Mouse (Mus musculus): ENCODE data around the gene Mnd1.

The Mnd1 gene

DNA sequence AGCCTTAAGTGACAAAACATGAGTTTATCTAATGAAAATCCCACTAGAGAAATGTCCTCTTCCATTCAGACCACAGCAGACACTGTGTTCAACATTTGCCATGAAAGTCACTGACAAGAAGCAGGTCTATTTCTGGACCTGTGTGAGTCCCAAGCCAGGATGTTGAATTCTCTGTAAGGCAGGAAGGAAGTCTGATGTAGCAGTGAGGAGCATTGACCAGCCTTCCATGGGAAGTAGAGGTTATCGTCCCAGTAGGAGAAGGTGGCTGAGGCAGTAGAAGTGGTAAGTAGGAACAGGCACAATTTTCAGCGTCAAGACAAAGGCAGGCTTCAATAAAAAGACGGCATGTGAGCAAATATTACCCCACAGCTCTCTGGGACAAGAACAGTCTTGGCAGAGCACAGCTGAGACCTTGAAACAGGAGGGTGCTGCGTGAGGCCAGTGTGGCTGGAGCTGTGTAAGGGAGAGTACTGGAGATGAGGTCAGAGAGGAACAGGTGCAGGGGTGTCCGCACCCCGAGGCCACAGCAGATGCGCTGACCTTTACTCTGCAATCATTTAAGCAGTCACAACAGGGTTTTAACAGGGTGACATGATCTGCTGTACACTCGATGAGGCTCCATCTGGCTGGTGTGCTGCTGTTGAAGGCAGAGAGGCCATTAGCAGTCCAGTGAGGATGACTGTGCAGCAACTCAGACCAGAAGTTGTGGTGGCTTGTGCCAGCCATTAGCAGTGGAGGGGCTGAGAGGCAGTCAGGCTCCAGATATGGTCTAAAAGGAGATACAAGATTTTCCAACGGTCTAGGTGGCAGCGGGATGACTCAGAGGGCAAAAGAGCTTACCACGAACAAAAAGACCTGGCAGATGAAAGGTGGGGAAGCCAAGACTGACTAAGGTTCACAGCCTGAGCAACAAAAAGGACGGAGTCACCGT lies 93.8 kb downstream of the Mnd1 start:
- in situ Hi-C loops (cut with MboI; ENCODE audit: unreplicated experiment in 2 of 2): loop anchor here (5.0 to 10.0 kb wide), 3 partner anchors 53 to 93 kb away; partner anchors contain the start of gene Mnd1 (in 1 of the 2)

- in situ Hi-C loops (cut with MboI; ENCODE audit: unreplicated experiment in 2 of 2): loop anchor here (5.0 to 10.0 kb wide), 3 partner anchors 54 to 94 kb away; partner anchors contain the start of gene Mnd1 (in 1 of the 2)
These were observed 94.6 kb downstream of the Mnd1 start for GRCm38 (mm10) chr3:84060946-84061345.

GRCm38 (mm10) chr3:84060128-84060527 lies 95.5 kb downstream of the Mnd1 start:
- in situ Hi-C loops (cut with MboI; ENCODE audit: unreplicated experiment in 2 of 2): loop anchor here (5.0 to 10.0 kb wide), 3 partner anchors 55 to 95 kb away; partner anchors contain the start of gene Mnd1 (in 1 of the 2)

DNA sequence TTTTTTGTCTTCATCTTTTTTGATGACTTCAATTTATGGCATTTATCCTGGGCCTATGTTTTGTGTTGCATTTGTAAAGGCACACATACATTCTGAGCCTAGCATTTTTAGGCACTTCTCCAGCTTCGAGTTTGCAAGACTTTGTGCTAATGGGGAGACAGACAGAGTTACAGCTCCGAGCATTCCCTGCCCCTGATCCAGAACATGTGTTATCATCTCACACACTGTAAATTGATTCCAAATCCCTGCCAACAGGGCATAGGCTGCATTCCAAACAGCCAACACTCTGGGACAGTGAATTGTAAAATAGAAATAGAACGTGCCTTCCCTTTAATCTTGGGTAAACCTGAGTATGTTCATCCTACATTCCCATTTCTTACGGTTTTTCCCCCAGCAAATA lies 95.9 kb downstream of the Mnd1 start:
- in situ Hi-C loops (cut with MboI; ENCODE audit: unreplicated experiment in 2 of 2): loop anchor here (5.0 to 10.0 kb wide), 4 partner anchors 55 to 1315 kb away; partner anchors contain the start of gene Mnd1 (in 1 of the 2)

GRCm38 (mm10) chr3:84059261-84059660 lies 96.3 kb downstream of the Mnd1 start:
- in situ Hi-C loops (cut with MboI; ENCODE audit: unreplicated experiment in 2 of 2): loop anchor here in 1 of 2 experiments (10.0 kb wide), 1 partner anchor 1314 kb away; no protein-coding TSS in a partner anchor

- in situ Hi-C loops (cut with MboI; ENCODE audit: unreplicated experiment in 2 of 2): no loop called here
These were observed 106.8 kb downstream of the Mnd1 start for GRCm38 (mm10) chr3:84048729-84049175.

DNA sequence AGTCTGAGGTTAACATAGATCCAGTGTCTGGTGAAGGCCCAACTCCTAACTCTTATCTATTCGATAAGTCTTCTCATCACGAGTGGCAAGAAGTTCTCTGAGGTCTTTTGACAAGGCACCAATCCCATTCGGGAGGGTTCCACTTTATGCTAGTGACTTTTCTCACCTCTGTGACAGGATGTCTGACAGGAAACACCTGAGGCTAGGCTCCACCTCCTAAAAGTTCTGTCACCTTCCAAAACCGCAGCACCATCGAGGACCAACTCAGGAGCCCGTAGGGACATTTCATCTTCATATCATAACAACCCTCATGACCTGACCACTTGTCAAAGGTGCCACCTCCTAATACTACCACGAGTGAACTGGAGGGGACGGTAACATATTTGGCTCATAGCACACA lies 109.4 kb downstream of the Mnd1 start:
- in situ Hi-C loops (cut with MboI; ENCODE audit: unreplicated experiment in 2 of 2): no loop called here

GRCm38 (mm10) chr3:84041739-84042138 lies 113.8 kb downstream of the Mnd1 start:
- in situ Hi-C loops (cut with MboI; ENCODE audit: unreplicated experiment in 2 of 2): loop anchor here in 1 of 2 experiments (5.0 kb wide), 2 partner anchors 81 to 111 kb away; no protein-coding TSS in a partner anchor

DNA sequence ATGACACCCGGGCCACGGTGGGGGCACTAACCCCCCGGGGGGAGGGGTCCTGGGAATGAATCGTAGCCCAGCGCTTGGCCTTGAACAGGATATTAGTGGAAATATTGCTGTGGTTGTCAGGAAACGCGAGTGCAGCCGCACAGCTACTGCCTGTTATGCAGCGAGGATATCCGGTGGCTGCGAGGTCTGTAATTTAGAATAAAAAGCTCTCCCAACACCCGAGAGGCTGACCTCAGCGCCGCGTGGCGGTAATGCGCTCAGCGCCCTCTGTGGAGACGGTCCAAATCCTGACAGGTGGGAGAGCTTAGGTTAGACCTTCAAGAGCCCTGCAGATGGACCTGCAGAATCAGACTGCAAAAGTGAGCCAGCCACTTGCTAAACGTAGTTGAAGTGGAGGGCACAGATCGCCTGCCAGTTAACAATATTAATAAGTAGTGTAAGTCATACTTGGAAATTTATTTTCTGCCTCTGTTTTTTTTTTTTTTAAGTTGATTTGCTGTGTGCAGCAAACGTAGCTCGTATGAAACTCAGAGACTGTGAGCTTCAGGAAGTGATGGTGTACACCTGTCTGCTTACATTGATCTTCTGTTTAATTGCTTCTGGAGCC lies 115.0 kb downstream of the Mnd1 start:
- in situ Hi-C loops (cut with MboI; ENCODE audit: unreplicated experiment in 2 of 2): loop anchor here in 1 of 2 experiments (5.0 kb wide), 2 partner anchors 82 to 112 kb away; no protein-coding TSS in a partner anchor

DNA sequence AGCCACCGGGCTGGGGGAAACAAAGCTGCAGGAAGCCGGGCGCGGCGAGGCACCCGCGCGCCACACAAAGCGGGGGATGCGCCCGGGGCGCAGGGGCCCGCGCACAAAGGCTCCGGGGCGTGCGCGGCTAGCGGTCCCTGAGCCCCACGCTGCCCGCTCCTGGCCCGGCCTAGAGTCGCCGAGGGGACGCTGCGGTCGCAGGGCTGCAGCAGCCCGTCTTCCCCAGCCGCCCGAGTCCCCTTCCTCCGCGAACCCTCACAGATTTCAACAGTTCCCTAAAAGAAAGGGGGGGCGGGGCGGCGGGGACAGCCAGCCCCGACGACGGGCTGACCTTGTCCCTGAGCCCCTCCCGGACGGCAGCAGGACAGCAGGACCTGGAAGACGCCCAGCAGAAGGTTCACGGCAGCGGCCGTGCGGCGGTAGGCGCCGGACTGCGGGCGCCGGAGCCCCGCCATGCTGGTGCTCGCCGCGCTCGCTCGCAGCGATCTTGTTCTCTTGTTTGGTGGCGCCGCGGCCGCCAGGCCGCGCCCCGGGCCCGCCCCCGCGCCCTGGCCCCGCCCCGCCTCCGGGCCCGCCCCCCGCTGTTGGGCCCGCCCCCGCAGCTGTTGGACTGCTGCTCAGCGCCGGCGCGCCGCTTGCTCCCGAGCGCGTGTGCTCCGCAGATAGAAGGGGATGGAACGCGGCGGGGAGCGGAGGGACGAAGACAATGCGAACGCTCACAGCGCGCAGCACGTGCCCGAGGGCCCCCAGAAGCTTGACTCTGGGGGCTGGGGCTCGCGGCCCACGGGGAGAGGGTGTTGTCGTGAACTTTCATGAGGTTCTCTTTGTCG lies 115.7 kb downstream of the Mnd1 start, which contains the start of gene Tmem131l:
TSS of gene Tmem131l (minus strand) at position 530 of the 830 bp plus-strand sequence.
- in situ Hi-C loops (cut with MboI; ENCODE audit: unreplicated experiment in 2 of 2): loop anchor here (5.0 to 10.0 kb wide), 3 partner anchors 82 to 112 kb away; no protein-coding TSS in a partner anchor

- in situ Hi-C loops (cut with MboI; ENCODE audit: unreplicated experiment in 2 of 2): loop anchor here in 1 of 2 experiments (10.0 kb wide), 1 partner anchor 84 kb away; no protein-coding TSS in a partner anchor
These were observed 116.5 kb downstream of the Mnd1 start for GRCm38 (mm10) chr3:84038981-84039645.

DNA sequence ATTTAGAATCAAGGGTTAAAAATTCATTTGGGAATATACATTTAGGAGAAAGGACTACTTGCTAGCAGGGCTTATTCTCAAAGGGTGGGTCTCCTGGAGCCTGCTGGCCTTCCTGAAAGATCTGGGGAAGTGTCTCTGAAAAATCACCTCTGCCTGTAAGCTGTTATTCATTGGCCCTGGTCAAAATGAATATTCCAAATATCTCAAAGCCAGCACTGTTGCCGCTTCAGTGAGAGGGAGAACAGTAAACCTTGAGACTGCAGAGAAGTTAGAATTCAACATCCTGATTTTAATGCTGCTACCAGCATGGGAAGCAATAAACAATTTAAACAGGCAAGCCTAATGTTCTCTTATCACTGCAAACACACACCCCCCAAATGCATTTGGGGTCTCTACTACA lies 117.5 kb downstream of the Mnd1 start:
- in situ Hi-C loops (cut with MboI; ENCODE audit: unreplicated experiment in 2 of 2): loop anchor here in 1 of 2 experiments (10.0 kb wide), 1 partner anchor 83 kb away; no protein-coding TSS in a partner anchor
